Mouse (Mus musculus) heart, embryonic 12.5 days (tissue): ENCODE measurements at regions not wholly inside any gene's neighbourhood (a gene's known extent, or its start where the extent isn't known, plus 50 kb on each side); places are given as distances from the start of the nearest gene placed in this dataset.

Experiments used
- ATAC-seq: fragments of 200-750 bp; cut with Nextera tagmentation; 2 replicates; pipeline ENCODE4 v1.8.0; 2017; ENCODE audit warnings: moderate TSS enrichment, moderate library complexity; ENCODE audit not compliant: insufficient number of reproducible peaks, low FRiP score
- H3K27ac ChIP-seq: fragments of 300-500 bp; sonication (generic); 2 replicates; pipeline ENCODE4 v1.5.1; 2016; ENCODE audit warnings: mild to moderate bottlenecking, moderate library complexity; ENCODE audit not compliant: poor library complexity, severe bottlenecking
- H3K27me3 ChIP-seq: fragments of 300-500 bp; sonication (generic); replicated peaks from 2 replicates; pipeline ENCODE4 v1.6.1; 2016; ENCODE audit warnings: mild to moderate bottlenecking, moderate library complexity
- H3K36me3 ChIP-seq: fragments of 300-500 bp; sonication (generic); 2 replicates; pipeline ENCODE4 v1.6.1; 2016; ENCODE audit warnings: mild to moderate bottlenecking, moderate library complexity
- H3K4me1 ChIP-seq: fragments of 300-500 bp; sonication (generic); replicated peaks from 2 replicates; pipeline ENCODE4 v1.6.1; 2016; ENCODE audit warnings: mild to moderate bottlenecking
- H3K4me2 ChIP-seq: fragments of 300-500 bp; sonication (generic); 2 replicates; pipeline ENCODE4 v1.6.1; 2016; ENCODE audit warnings: mild to moderate bottlenecking, moderate library complexity
- H3K4me3 ChIP-seq: fragments of 300-500 bp; sonication (generic); 2 replicates; pipeline ENCODE4 v1.5.1; 2016; ENCODE audit warnings: mild to moderate bottlenecking
- H3K9ac ChIP-seq: fragments of 300-500 bp; sonication (generic); 2 replicates; pipeline ENCODE4 v1.6.1; 2016; ENCODE audit warnings: mild to moderate bottlenecking, moderate library complexity
- H3K9me3 ChIP-seq: fragments of 300-500 bp; sonication (generic); replicated peaks from 2 replicates; pipeline ENCODE4 v1.6.1; 2016; ENCODE audit warnings: mild to moderate bottlenecking, moderate library complexity
- WGBS: fragments of 180-500 bp; shearing (Covaris S2); methylation state at CpG from one replicate; pipeline ENCODE4 v1.1.7; 2016; 5-methylcytosine and 5-hydroxymethylcytosine counted together

DNA sequence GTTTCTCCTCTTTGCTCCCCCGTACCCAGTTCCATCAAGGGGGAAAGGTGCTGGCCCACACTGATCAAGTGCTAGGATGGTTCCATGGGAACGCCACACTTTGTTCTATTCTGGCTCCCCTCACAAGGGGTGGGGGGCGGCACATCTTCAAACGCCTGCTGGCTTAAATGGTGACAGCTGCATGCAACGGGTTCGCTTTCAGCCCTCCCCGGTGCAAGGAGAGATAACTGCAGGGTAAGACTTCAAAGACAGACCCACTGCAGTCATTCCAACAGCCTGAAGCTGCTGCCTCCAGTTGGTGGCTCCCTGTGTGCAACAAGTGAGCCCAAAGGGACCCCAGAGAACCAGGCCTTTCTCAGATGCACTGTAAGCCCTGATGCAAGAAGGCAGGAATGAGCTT lies 173.9 kb upstream of the Lef1 start:
- Histone ChIP-seq H3K4me1 (peaks cover 20% of the 10 kb centered on the region), H3K4me2 (peak overlapping the region; percentile 31), H3K9ac (no peak overlapping the region), H3K27me3 (no peaks in the 10 kb centered on the region), H3K4me3 (no peak overlapping the region), H3K9me3 (no peaks in the 10 kb centered on the region), H3K36me3 (no peaks in the 10 kb centered on the region), H3K27ac (no peak overlapping the region)
- ATAC-seq: no peak
- 13% methylated on average over 7 of the region's 7 CpGs for WGBS

DNA sequence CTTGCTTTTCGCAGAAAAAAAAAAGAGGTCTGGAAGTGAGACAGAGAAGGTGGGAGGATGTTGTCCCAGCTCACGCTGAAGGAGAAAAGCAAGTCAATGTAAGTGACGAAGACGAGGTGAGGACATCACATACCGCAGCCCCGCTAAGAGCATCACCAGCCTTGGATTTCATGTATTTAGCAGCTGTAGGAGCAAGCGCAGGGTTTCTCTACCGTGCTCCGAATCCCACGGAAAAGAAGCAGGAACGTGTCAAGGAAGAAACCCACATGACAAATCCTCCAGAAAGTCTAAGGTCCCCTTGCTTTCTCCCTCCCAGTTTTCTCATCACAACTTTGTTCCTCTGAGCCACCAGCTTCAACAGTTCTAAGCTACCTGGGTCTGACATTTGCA lies 174.3 kb upstream of the Lef1 start:
- Histone ChIP-seq H3K4me2 (peak overlapping the region; percentile 31), H3K9me3 (no peaks in the 10 kb centered on the region), H3K27me3 (no peaks in the 10 kb centered on the region), H3K4me1 (peaks cover 20% of the 10 kb centered on the region), H3K36me3 (no peaks in the 10 kb centered on the region), H3K27ac (no peak overlapping the region), H3K4me3 (no peak overlapping the region), H3K9ac (no peak overlapping the region)
- ATAC-seq: no peak
- 38% methylated on average over 11 of the region's 11 CpGs for WGBS

DNA sequence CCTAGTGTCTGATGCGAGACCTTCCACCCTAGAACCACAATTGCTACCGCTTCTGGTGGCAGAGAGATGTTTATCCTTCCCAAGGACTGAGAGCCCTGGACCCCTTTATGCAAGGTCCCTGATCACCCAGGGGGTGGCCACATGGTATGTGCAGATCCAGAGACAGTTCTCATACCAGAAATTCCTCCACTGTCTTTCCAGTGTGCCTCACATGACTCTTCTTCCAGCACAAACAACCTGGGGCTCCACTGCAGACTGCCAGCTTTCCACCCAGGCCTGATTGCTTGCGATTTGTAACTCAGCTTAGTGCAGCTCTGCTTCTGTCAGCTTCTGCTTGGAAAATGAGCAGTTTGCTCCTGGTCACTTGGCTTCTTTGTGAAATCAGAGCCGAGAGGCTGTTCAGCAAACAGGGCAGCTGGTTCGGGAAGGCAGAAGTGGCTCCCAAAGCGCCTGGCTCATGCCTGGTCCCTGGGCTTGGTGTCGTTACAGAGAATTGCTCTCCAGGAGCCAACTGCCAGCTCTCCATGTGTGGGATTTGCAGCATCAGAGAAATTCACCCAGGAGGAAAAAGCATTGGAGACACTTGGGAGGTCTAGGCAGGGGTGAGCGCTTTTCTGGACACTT lies 174.9 kb upstream of the Lef1 start:
- no peaks in the 10 kb centered on the region for H3K9me3 ChIP-seq
- peak overlapping the region; percentile 31 for H3K4me2 ChIP-seq

DNA sequence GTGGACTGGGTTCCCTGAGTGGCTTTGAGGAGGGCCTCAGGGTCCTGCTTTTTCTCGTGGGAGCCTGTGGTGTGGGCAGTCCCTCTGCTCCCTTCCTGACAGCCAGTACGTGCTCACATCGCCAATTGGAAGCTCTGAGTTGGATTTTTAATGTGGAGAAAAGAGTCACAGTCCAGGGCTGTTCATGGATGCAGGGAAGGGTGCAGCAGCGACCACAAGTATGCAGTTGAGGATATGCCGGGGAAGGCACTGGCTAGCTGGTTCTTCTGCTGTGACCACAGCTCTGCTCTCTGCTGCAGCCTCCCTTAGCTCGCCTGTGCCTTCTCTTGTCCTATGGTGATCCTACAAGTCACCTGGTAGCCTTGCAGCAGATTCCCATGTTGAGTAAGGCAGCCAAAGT lies 177.5 kb upstream of the Lef1 start:
- WGBS: 68% methylated on average over 6 of the region's 6 CpGs
- Histone ChIP-seq H3K9me3 (no peaks in the 10 kb centered on the region), H3K36me3 (no peaks in the 10 kb centered on the region), H3K27me3 (no peaks in the 10 kb centered on the region), H3K27ac (no peak overlapping the region), H3K4me1 (peaks cover 23% of the 10 kb centered on the region), H3K4me2 (no peak overlapping the region), H3K4me3 (no peak overlapping the region), H3K9ac (no peak overlapping the region)
- no peak for ATAC-seq

More for the DNA sequence above, 174.9 kb upstream of the Lef1 start:
- Histone ChIP-seq H3K4me3 (no peak overlapping the region), H3K9ac (no peak overlapping the region), H3K4me1 (peaks cover 20% of the 10 kb centered on the region), H3K27ac (0 out of 2 replicates have a peak overlapping the region, but pooled peaks have one; percentile 6), H3K36me3 (no peaks in the 10 kb centered on the region), H3K27me3 (no peaks in the 10 kb centered on the region)
- WGBS: 51% methylated on average over 8 of the region's 8 CpGs
- no peak for ATAC-seq

DNA sequence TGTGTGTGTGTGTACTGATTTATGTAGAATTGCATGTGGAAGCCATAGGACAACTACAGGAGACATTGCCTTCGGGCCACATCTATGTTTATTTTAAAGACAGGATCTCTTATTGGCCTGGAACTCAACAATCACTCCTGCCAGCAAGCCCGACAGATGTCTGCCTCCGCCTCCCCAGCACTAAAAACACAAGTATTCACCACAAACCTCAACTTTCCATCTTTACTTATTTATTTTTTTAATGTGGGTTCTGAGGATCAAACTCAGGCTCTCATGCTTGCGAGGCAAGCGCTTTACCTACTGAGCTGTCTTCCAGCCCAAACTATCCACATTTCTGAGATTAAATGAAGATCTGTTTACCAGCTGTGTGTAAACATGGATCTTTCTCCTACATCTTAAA lies 178.0 kb upstream of the Lef1 start:
- Histone ChIP-seq H3K4me1 (peaks cover 23% of the 10 kb centered on the region), H3K9ac (no peak overlapping the region), H3K27me3 (no peaks in the 10 kb centered on the region), H3K4me2 (no peak overlapping the region), H3K36me3 (no peaks in the 10 kb centered on the region), H3K9me3 (no peaks in the 10 kb centered on the region), H3K27ac (no peak overlapping the region), H3K4me3 (no peak overlapping the region)
- 80% methylated on average over 5 of the region's 5 CpGs for WGBS
- no peak for ATAC-seq

DNA sequence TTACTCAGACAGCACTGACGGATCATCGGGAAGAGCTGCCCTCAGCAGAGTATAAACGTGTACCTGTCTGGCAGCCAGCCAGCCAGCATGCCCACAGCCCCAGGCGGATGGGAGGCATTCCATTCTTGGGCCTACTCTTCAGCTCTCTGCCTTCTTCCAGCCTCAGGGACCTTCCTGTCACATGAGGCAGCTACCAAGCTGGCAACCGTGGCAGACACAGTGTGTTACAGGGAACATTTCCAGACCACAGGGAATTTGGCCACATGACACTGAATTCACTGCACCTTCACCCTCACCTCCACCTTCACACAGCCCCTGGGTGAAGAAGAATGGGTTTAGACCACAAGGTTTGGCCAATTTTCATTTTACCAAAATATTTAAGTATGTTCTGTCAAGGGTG lies 185.3 kb upstream of the Lef1 start:
- Histone ChIP-seq H3K4me1 (peaks cover 18% of the 10 kb centered on the region), H3K27me3 (0 out of 2 replicates have a peak, but pooled peaks cover 4% of the 10 kb centered on the region), H3K4me2 (no peak overlapping the region), H3K36me3 (no peaks in the 10 kb centered on the region), H3K9me3 (peaks cover 3% of the 10 kb centered on the region; the same call in 1 of the 2 replicates), H3K9ac (no peak overlapping the region), H3K4me3 (no peak overlapping the region), H3K27ac (no peak overlapping the region)
- ATAC-seq: no peak
- WGBS: 51% methylated on average over 5 of the region's 5 CpGs

DNA sequence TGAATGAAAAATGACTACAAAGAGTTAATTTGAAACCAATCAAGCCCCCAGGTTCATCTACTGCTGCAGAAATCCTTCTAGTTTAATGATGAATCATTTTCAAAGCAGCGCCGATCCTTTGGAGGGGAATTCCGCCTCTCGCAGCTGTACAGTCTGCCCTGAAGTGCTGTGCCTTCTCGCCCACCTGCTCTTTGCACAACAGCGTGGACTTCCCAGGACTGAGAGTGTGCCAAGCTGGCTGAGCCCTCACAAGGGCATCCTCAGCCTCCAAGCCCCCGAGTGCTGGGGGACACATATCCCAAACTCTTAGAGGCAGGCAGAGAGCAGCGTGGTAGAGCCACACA lies 186.7 kb upstream of the Lef1 start:
- H3K27me3 ChIP-seq: 0 out of 2 replicates have a peak, but pooled peaks cover 4% of the 10 kb centered on the region
- WGBS: 45% methylated on average over 8 of the region's 8 CpGs
- no peaks in the 10 kb centered on the region for H3K36me3 ChIP-seq
- H3K27ac ChIP-seq: no peak overlapping the region
- peak overlapping the region; percentile 62 for H3K4me2 ChIP-seq
- peaks cover 3% of the 10 kb centered on the region; the same call in 1 of the 2 replicates for H3K9me3 ChIP-seq
- no peak for ATAC-seq
- H3K4me1 ChIP-seq: peaks cover 15% of the 10 kb centered on the region
- H3K4me3 ChIP-seq: peak overlapping the region; percentile 25
- no peak overlapping the region for H3K9ac ChIP-seq

DNA sequence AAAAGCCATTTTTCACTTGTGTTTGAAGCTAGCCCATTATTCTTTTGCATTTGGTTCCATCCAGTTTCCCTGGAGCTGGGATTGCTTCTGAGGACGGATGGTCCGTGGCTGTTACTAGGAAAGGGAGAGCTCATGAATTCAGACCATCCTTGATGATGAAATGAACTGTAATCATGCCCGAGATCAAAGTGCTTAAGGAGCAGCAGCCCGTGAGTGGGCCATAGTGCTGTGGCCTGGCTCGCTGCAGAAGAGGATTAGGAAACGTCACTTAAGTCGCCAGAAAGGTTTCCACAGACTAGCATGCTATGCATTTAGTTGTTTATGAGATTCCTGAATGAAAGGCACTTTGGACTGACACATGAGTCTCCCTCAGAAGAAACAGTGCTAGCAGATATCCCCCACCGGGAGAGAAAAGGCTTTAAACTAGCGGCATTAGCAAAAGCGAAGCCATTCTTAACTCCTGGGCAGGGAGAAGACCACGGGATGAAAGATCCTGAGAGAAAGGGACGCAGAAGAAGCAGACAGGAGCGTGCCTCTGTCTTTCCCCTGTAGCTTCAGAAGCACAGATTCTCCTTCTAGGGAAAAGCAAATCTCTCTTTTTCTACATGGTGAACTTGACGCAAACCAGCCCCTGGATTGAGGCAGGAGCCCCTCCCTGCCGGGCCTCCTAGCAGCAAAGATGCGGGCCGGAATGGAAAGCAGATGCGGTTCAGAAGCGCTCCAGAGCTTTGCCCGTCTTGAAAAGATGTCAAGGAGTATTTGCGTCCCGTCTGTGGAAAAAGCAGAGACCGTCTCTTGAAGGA lies 187.3 kb upstream of the Lef1 start:
- WGBS: 28% methylated on average over 23 of the region's 23 CpGs
- H3K4me2 ChIP-seq: peak overlapping the region; percentile 62
- H3K4me3 ChIP-seq: peak overlapping the region; percentile 25
- H3K9ac ChIP-seq: 0 out of 2 replicates have a peak overlapping the region, but pooled peaks have one; percentile 26
- no peak overlapping the region for H3K27ac ChIP-seq
- H3K36me3 ChIP-seq: no peaks in the 10 kb centered on the region
- H3K9me3 ChIP-seq: peaks cover 3% of the 10 kb centered on the region; the same call in 1 of the 2 replicates
- H3K4me1 ChIP-seq: peaks cover 15% of the 10 kb centered on the region; the same call in 1 of the 2 replicates
- ATAC-seq: no peak
- 0 out of 2 replicates have a peak, but pooled peaks cover 4% of the 10 kb centered on the region for H3K27me3 ChIP-seq

DNA sequence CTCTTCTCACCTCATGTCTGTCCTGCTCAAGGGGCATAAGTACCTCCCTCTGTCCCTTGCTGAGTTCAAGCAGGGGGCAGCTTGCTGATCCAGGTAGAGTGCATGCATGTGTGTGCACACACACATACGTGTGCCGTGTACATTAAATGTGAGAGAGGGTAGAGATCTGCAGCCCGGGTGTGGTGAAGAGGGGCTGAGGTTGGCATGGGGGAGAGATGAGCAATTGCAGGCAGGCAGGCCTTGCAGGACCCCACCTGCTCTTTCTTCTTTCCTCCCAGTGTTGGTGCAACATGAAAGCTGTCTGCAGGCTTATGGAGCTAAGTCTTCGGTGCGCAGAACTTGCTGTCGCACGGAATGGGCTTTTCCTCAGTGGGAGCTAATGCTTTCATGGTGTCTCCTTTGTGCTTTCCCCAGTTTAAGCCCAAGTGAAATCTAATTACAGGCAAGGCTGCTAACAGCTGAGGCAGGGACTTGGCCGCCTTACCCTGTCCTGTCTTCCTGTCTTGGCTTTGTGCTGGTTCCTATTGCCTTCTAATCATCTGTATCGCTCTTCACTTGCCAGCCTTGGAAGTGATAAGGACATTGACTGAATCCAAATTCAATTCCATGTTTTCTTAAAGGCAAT lies 188.5 kb upstream of the Lef1 start:
- Histone ChIP-seq H3K4me2 (no peak overlapping the region), H3K4me1 (peaks cover 15% of the 10 kb centered on the region; the same call in 1 of the 2 replicates), H3K9me3 (peaks cover 3% of the 10 kb centered on the region), H3K36me3 (no peaks in the 10 kb centered on the region), H3K4me3 (no peak overlapping the region), H3K27me3 (0 out of 2 replicates have a peak, but pooled peaks cover 4% of the 10 kb centered on the region), H3K27ac (no peak overlapping the region), H3K9ac (no peak overlapping the region)
- WGBS: 84% methylated on average over 9 of the region's 9 CpGs
- no peak for ATAC-seq

DNA sequence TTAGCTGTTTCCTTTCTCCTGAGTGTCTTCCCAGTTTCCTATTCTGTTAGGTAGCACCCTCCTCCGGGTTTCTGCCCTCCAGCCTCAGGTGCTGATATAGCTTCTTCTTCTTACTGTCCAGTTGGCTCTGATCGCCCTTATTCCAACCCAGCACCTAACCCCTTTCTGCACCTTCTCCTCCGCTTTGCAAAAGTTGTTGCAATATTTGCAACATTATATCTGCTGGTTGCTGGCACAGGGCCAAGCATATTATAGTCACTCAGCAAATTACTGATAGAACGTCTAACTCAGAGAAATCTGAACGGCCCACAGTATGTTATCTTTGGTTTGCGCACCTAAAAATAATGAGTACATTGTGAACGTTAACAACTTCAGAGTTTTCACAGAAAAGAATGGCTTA lies 183.6 kb upstream of the Rpl34 start:
- Histone ChIP-seq H3K36me3 (no peaks in the 10 kb centered on the region), H3K4me1 (peaks cover 13% of the 10 kb centered on the region), H3K9ac (no peak overlapping the region), H3K27me3 (no peaks in the 10 kb centered on the region), H3K4me2 (no peak overlapping the region), H3K4me3 (no peak overlapping the region), H3K9me3 (no peaks in the 10 kb centered on the region; the same call in 1 of the 2 replicates), H3K27ac (no peak overlapping the region)
- 42% methylated on average over 7 of the region's 7 CpGs for WGBS
- ATAC-seq: no peak

DNA sequence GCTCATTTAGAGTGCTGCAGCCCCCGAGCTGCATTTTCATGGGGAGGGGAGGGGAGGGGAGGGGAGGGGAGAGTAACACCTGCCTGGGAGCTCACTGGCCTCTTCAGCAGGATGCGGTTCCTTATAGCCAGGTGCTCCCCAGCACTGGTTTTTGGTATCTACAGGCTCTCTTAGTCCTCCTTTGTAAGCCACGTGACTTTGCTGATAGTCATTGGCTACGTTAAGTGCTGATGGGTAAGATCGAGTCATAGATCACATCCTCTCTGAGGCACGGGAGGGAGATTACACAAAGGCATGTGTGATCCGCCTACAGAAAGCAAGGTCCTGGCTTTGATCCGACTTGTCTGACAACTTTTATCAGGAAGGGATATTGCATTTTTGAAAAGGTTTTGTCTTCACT lies 174.9 kb upstream of the Rpl34 start:
- Histone ChIP-seq H3K27me3 (no peaks in the 10 kb centered on the region), H3K36me3 (no peaks in the 10 kb centered on the region), H3K9ac (no peak overlapping the region), H3K27ac (no peak overlapping the region), H3K4me1 (peaks cover 29% of the 10 kb centered on the region), H3K4me2 (0 out of 2 replicates have a peak overlapping the region, but pooled peaks have one; percentile 1), H3K9me3 (no peaks in the 10 kb centered on the region), H3K4me3 (no peak overlapping the region)
- 30% methylated on average over 8 of the region's 8 CpGs for WGBS
- no peak for ATAC-seq
